Mouse (Mus musculus) C2C12 (cell line): ENCODE results near the gene Insl6. TPM values are rescaled to one million over a fixed set of nuclear protein-coding genes. Genes with fewer than 3 reads are reported as not detected.

ENCODE experiments used
- H3K27me3 ChIP-seq: one replicate; pipeline ENCODE4 v1.6.1; 2011; ENCODE audit not compliant: control insufficient read depth, insufficient read depth, insufficient read length
- H3K36me3 ChIP-seq: one replicate; pipeline ENCODE4 v1.6.1; 2011; ENCODE audit not compliant: control insufficient read depth, insufficient read depth
- H3K4me3 ChIP-seq: one replicate; pipeline ENCODE4 v1.5.1; 2011; ENCODE audit warnings: mild to moderate bottlenecking, control low read depth; ENCODE audit not compliant: poor library complexity, insufficient read depth, severe bottlenecking
- H3K79me2 ChIP-seq: one replicate; pipeline ENCODE4 v1.6.1; 2011; ENCODE audit not compliant: control insufficient read depth, insufficient read depth
- H3K79me3 ChIP-seq: one replicate; pipeline ENCODE4 v1.6.1; 2011; ENCODE audit warnings: low read depth, control low read depth
- H3ac ChIP-seq: one replicate; pipeline ENCODE3; 2011; ENCODE audit warnings: low read depth; ENCODE audit not compliant: control insufficient read depth, insufficient read length
- CEBPB ChIP-seq: IDR thresholded peaks from one replicate; pipeline ENCODE4 v1.6.1; 2011; ENCODE audit warnings: low read depth, mild to moderate bottlenecking, control low read depth, moderate library complexity
- CTCF ChIP-seq: IDR thresholded peaks from one replicate; pipeline ENCODE4 v1.5.1; 2011; ENCODE audit not compliant: control insufficient read depth, insufficient read depth, insufficient read length
- FOSL1 ChIP-seq: IDR thresholded peaks from one replicate; pipeline ENCODE4 v1.8.0; 2011; ENCODE audit warnings: mild to moderate bottlenecking, low read length; ENCODE audit not compliant: poor library complexity, insufficient read depth, severe bottlenecking
- MAX ChIP-seq: IDR thresholded peaks from one replicate; pipeline ENCODE4 v1.6.1; 2011; ENCODE audit warnings: mild to moderate bottlenecking, control low read depth
- MYOD1 ChIP-seq: IDR thresholded peaks from one replicate; pipeline ENCODE4 v1.6.1; 2011; ENCODE audit warnings: low read depth; ENCODE audit not compliant: control insufficient read depth, insufficient read length
- MYOG ChIP-seq: IDR thresholded peaks from one replicate; pipeline ENCODE4 v1.6.1; 2011; ENCODE audit not compliant: control insufficient read depth, insufficient read length; ENCODE audit errors: extremely low read depth
- USF1 ChIP-seq: IDR thresholded peaks from one replicate; pipeline ENCODE4 v1.6.1; 2011; ENCODE audit warnings: low read depth, mild to moderate bottlenecking, control low read depth, moderate library complexity
- polyA plus RNA-seq: library from polyadenylated mRNA; unstranded; fragments of >200 nt; fragmentation: generic; extraction: Trizol; gene quantifications from one replicate; pipeline ENCODE4 v1.2.1, GENCODE M21; 2012; ENCODE audit warnings: missing spikeins

Insl6 gene
- polyA plus RNA-seq, 1 experiment, result 0.41 TPM

DNA sequence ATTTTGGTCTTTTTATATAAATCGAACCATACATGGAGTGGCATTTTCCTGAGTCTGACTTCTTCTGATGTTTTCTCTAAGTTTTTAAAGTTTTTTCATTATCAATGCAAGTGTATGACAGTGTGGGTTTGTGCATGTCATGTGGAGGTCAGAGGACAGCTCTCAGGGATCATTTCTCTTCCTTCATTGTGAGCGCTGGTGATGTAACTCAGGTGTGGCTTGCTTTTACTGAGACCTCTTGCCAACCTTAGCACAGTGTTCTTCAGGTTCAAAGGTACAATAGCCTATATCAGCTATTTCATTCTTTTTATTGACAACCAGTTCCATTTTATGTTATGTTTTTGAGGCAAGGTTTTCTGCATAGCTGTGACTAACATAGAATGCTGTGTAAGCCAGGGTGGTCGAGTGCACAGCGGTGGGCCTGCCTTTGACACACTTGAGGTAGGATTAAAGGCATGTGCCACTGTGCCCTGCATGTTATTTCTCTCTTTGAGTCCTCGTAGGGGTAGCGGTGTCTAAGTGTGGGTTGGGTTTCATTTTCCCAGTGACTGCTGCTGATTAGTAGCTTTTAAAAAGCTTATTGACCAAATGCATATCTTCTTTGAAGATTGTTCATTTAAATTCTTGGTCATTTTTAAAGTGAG is 46.1 kb downstream of the Insl6 start:
- Histone ChIP-seq H3K79me3 (no peaks in the 10 kb centered on the region), H3K4me3 (no peak overlapping the region), H3ac (no peak overlapping the region), H3K79me2 (no peaks in the 10 kb centered on the region), H3K27me3 (no peaks in the 10 kb centered on the region), H3K36me3 (peaks cover 54% of the 10 kb centered on the region)
- TF ChIP-seq MYOD1 (no peak), USF1 (no peak), CEBPB (no peak), MAX (no peak)

DNA sequence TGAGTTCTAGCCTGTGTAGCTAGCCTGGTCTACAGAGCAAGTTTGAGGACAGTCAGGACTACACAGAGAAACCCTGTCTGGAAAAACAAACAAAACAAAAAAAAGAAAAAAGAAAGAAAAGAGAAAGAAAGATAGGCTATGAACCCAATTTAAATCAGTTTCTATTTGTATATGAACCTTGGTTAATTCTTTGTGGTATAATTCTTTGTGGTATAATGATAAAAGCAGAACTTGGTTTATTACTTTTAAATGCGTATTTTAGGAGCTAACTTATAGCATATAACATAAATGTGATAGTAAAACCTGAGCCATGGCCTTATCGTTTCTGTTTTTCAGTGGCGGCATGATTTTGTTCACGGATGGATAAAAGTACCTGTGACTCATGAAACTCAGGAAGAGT is 48.7 kb downstream of the Insl6 start:
- H3K36me3 ChIP-seq, result peaks cover 51% of the 10 kb centered on the region
- H3ac ChIP-seq, result no peak overlapping the region
- no peaks in the 10 kb centered on the region for H3K79me2 ChIP-seq
- no peak overlapping the region for H3K4me3 ChIP-seq
- TF ChIP-seq MYOG (no peak), FOSL1 (no peak), MYOD1 (no peak), CTCF (no peak)
- H3K27me3 ChIP-seq, result no peaks in the 10 kb centered on the region
- H3K79me3 ChIP-seq, result no peaks in the 10 kb centered on the region

DNA sequence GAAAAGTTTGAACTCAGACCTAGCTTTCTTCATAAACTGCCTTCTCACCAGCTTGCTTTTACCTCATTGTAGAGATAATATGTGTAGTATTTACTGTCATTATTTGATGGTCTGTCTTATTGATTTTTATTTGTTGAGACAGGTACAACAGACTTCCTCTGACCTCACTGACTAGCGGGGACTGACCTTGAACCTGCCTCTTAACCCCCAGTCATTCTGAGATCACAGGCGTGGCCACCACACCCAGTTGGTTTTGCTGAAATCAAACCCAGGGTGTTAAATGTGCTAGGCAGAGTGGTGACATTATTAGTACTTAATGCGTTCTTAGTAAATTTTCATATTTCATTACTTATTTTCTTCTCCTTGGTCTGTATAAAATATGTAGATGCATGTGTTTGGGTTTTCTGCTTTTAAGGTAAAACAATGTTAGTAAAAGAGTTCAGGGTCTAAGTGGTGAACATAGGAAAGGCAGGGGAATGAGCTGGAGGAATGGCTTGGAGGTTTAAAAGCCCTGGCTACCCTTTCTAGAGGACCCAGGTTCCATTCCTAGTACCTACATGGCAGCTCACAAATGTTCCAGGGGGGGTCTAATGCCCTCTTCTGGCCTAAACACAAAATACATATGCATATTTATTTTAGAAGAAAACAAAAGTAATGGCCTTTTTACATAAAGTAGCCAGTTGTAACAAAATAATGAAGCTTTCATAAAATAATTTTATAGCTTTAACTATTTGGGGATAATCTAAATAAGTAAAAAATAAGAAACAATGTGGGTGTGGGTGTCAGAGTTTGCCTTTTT is 52.9 kb downstream of the Insl6 start:
- Histone ChIP-seq H3K36me3 (peaks cover 25% of the 10 kb centered on the region), H3K79me2 (peaks cover 20% of the 10 kb centered on the region), H3K4me3 (no peak overlapping the region), H3K27me3 (no peaks in the 10 kb centered on the region), H3K79me3 (peaks cover 4% of the 10 kb centered on the region), H3ac (no peak overlapping the region)
- TF ChIP-seq MAX (no peak), CTCF (no peak), MYOD1 (no peak), CEBPB (no peak), USF1 (no peak), FOSL1 (no peak), MYOG (no peak)

Other genes with a start within 250 kb of the Insl6 start
- 45.4 TPM for gene Rcl1, start 224.0 kb downstream of the Insl6 start, polyA plus RNA-seq
- 4.3 TPM for gene Jak2, start 73.5 kb downstream of the Insl6 start, polyA plus RNA-seq
- 0.05 TPM for gene Rln1, start 9.3 kb upstream of the Insl6 start, polyA plus RNA-seq
- 15.2 TPM for gene Plgrkt, start 42.0 kb upstream of the Insl6 start, polyA plus RNA-seq
- 0.05 TPM for gene Cd274, start 42.1 kb upstream of the Insl6 start, polyA plus RNA-seq
- not detected for gene Pdcd1lg2, start 85.6 kb upstream of the Insl6 start, polyA plus RNA-seq
- gene Ric1, start 196.9 kb upstream of the Insl6 start, polyA plus RNA-seq, result 4.3 TPM